Comparison of ENCODE assay signal across 9 mouse cellular contexts in genomic region chr7:80864831-80865230, GRCm38 (mm10). TPM values are rescaled to one million over a fixed set of nuclear protein-coding genes. Genes with fewer than 3 reads are reported as not detected.
DNase-seq lines count a peak whose midpoint lies in the region; ATAC-seq and TF ChIP-seq lines count a peak whose summit lies in the region.
"Had no signal": no experiment of that assay in that cellular context is flagged by ENCODE, and none has a peak within 500 bp of the region (broad histone marks: within the 10 kb centered on the region; RNA-seq: fewer than 3 reads in every experiment).

No protein-coding gene starts in this region.

- H3K4me3 ChIP-seq in heart, adult 2 months, result no peak overlapping the region
- no peak overlapping the region for H3K4me3 ChIP-seq in intestine, postnatal 0 days (ENCODE audit: low read depth, low read length)
- H3K4me3 ChIP-seq in neural tube, embryonic 13.5 days, result no peak overlapping the region

- peak; percentile 25 to 31 for DNase-seq in heart, adult 2 months
- no peak for DNase-seq in heart, postnatal 36 days
- DNase-seq in CD8-positive naive resting alpha-beta T cell, adult 2 months (ENCODE audit: low read depth in 2 of 2, low spot score in 2 of 2), result peak; percentile 74 to 82
- no peak for DNase-seq in embryo, embryonic 9.5 days (ENCODE audit: extremely low spot score)
- no peak for DNase-seq in frontal cortex, postnatal 25 days (ENCODE audit: low spot score in 2 of 2)
- DNase-seq in left cerebral cortex, adult 8-10 months (ENCODE audit: low spot score in 2 of 2), result no peak
- DNase-seq: embryo, embryonic 11 days had no signal

- H3K4me1 ChIP-seq in heart, adult 2 months (ENCODE audit: control insufficient read depth, insufficient read depth, low read length), result peaks cover 13% of the 10 kb centered on the region
- H3K4me1 ChIP-seq in intestine, postnatal 0 days (replicated peaks; ENCODE audit: control insufficient read depth, insufficient read depth, low read length), result 0 out of 2 replicates have a peak, but pooled peaks cover 11% of the 10 kb centered on the region
- H3K4me1 ChIP-seq in neural tube, embryonic 13.5 days (replicated peaks), result peaks cover 54% of the 10 kb centered on the region

- TF ChIP-seq CTCF in heart, adult 2 months (IDR thresholded peaks at IDR 0.05), result no peak
- no peak for TF ChIP-seq CTCF in intestine, postnatal 0 days (IDR thresholded peaks at IDR 0.05; ENCODE audit: low read depth)

- WGBS in heart, adult 2 months, result 23% methylated on average over 8 of the region's 8 CpGs
- 65% methylated on average over 8 of the region's 8 CpGs for WGBS in intestine, postnatal 0 days
- 86% methylated on average over 8 of the region's 8 CpGs for WGBS in neural tube, embryonic 13.5 days

- ATAC-seq in intestine, postnatal 0 days, result no peak
- ATAC-seq in neural tube, embryonic 13.5 days (ENCODE audit: low read depth), result no peak

- peak overlapping the region; percentile 57 for H3K27ac ChIP-seq in heart, adult 2 months
- H3K27ac ChIP-seq in intestine, postnatal 0 days (ENCODE audit: low read depth, low read length), result peak overlapping the region; percentile 28; the same call in 1 of the 2 replicates
- H3K27ac ChIP-seq in neural tube, embryonic 13.5 days (replicated peaks), result no peak overlapping the region

- no peak for TF ChIP-seq POLR2A in heart, adult 2 months (IDR thresholded peaks at IDR 0.05; ENCODE audit: insufficient read depth, low read depth, low read length)

- no peaks in the 10 kb centered on the region for H3K27me3 ChIP-seq in heart, adult 2 months (ENCODE audit: control insufficient read depth, insufficient read depth, low read length)
- H3K27me3 ChIP-seq in intestine, postnatal 0 days (replicated peaks; ENCODE audit: control insufficient read depth, insufficient read depth, low read length), result no peaks in the 10 kb centered on the region
- H3K27me3 ChIP-seq in neural tube, embryonic 13.5 days, result no peaks in the 10 kb centered on the region

- H3K79me2 ChIP-seq in heart, adult 2 months (replicated peaks; ENCODE audit: control insufficient read depth, insufficient read depth, low read length), result 0 out of 2 replicates have a peak, but pooled peaks cover 1% of the 10 kb centered on the region

- intact Hi-C loops in heart, adult 2 months (cut with DNase I), result loop anchor here (5.0 kb wide), 1 partner anchor 127 kb away; the partner anchor contains the start of gene Zfp592
- intact Hi-C loops in heart, postnatal 36 days (cut with DNase I), result loop anchor here (5.0 kb wide), 1 partner anchor 477 kb away; no protein-coding TSS in a partner anchor

- no peak for TF ChIP-seq EP300 in heart, adult 2 months (IDR thresholded peaks at IDR 0.05; ENCODE audit: insufficient read depth, low read depth, low read length)

- H3K9ac ChIP-seq in heart, adult 2 months (ENCODE audit: low read depth, low read length), result no peak overlapping the region; the same call in 1 of the 2 replicates
- H3K9ac ChIP-seq in intestine, postnatal 0 days (ENCODE audit: low read depth, low read length), result no peak overlapping the region
- no peak overlapping the region for H3K9ac ChIP-seq in neural tube, embryonic 13.5 days

- no peaks in the 10 kb centered on the region for H3K9me3 ChIP-seq in intestine, postnatal 0 days (ENCODE audit: control insufficient read depth)
- H3K9me3 ChIP-seq in neural tube, embryonic 13.5 days, result no peaks in the 10 kb centered on the region

- H3K36me3 ChIP-seq in heart, adult 2 months (ENCODE audit: control insufficient read depth, insufficient read depth, low read length), result peaks cover 2% of the 10 kb centered on the region; the same call in 1 of the 2 replicates
- peaks cover 8% of the 10 kb centered on the region for H3K36me3 ChIP-seq in intestine, postnatal 0 days (ENCODE audit: control insufficient read depth, insufficient read depth)
- peaks cover 69% of the 10 kb centered on the region for H3K36me3 ChIP-seq in neural tube, embryonic 13.5 days

- no peak overlapping the region for H3K4me2 ChIP-seq in intestine, postnatal 0 days (replicated peaks; ENCODE audit: low read depth)
- peak overlapping the region; percentile 22; the same call in 1 of the 2 replicates for H3K4me2 ChIP-seq in neural tube, embryonic 13.5 days

RNA-seq across cellular contexts. Expression of gene Zscan2, which starts 4.1 kb away (rescaled TPM):
- total RNA-seq in heart, adult 2 months (2021), result 1 to 10 TPM; 5.7 to 6.3 TPM
- polyA plus RNA-seq in heart, adult 2 months (2012; rRNA removed), result 3.0 and 4.0 TPM in 2 replicates
- total RNA-seq in heart, postnatal 36 days (2021), result 1 to 10 TPM; 5.5 to 5.7 TPM
- polyA plus RNA-seq in intestine, postnatal 0 days (2015; fragmentation: Nextera tagmentation; extraction: Ambion mirVana), result 0.68 and 0.80 TPM in 2 replicates
- 5.3 and 5.4 TPM in 2 replicates for polyA plus RNA-seq in neural tube, embryonic 13.5 days (2015; fragmentation: Nextera tagmentation; extraction: Ambion mirVana)
- 10 to 100 TPM; 11.3 to 16.9 (median 14.0) TPM for total RNA-seq in left cerebral cortex, adult 8-10 months (2022)

RNA-seq across cellular contexts. Expression of gene Wdr73, which starts 36.2 kb away (rescaled TPM):
- total RNA-seq in heart, adult 2 months (2021), result 1 to 10 TPM; 4.3 to 7.2 TPM
- 7.7 and 10.7 TPM in 2 replicates for polyA plus RNA-seq in heart, adult 2 months (2012; rRNA removed)
- total RNA-seq in heart, postnatal 36 days (2021), result 1 to 10 TPM; 5.1 to 5.6 TPM
- polyA plus RNA-seq in intestine, postnatal 0 days (2015; fragmentation: Nextera tagmentation; extraction: Ambion mirVana), result 9.3 and 9.6 TPM in 2 replicates
- polyA plus RNA-seq in neural tube, embryonic 13.5 days (2015; fragmentation: Nextera tagmentation; extraction: Ambion mirVana), result 36.3 and 43.3 TPM in 2 replicates
- 10 to 100 TPM; 26.2 to 29.3 (median 27.8) TPM for total RNA-seq in left cerebral cortex, adult 8-10 months (2022)

RNA-seq across cellular contexts. Expression of gene Iqgap1, which starts 39.1 kb away (rescaled TPM):
- total RNA-seq in heart, adult 2 months (2021), result 10 to 100 TPM; 33.5 to 35.8 TPM
- 34.8 and 47.5 TPM in 2 replicates for polyA plus RNA-seq in heart, adult 2 months (2012; rRNA removed)
- 10 to 100 TPM; 40.5 to 43.2 TPM for total RNA-seq in heart, postnatal 36 days (2021)
- polyA plus RNA-seq in intestine, postnatal 0 days (2015; fragmentation: Nextera tagmentation; extraction: Ambion mirVana), result 32.3 and 34.1 TPM in 2 replicates
- polyA plus RNA-seq in neural tube, embryonic 13.5 days (2015; fragmentation: Nextera tagmentation; extraction: Ambion mirVana), result 19.7 and 22.3 TPM in 2 replicates
- 10 to 100 TPM; 18.0 to 29.9 (median 24.9) TPM for total RNA-seq in left cerebral cortex, adult 8-10 months (2022)

RNA-seq across cellular contexts. Expression of gene Nmb, which starts 40.0 kb away (rescaled TPM):
- total RNA-seq in heart, adult 2 months (2021), result 1 to 10 TPM; 7.5 to 9.8 TPM
- 4.2 and 4.9 TPM in 2 replicates for polyA plus RNA-seq in heart, adult 2 months (2012; rRNA removed)
- 1 to 10 TPM; 5.9 to 8.8 TPM for total RNA-seq in heart, postnatal 36 days (2021)
- 2.1 and 2.8 TPM in 2 replicates for polyA plus RNA-seq in intestine, postnatal 0 days (2015; fragmentation: Nextera tagmentation; extraction: Ambion mirVana)
- polyA plus RNA-seq in neural tube, embryonic 13.5 days (2015; fragmentation: Nextera tagmentation; extraction: Ambion mirVana), result 5.5 and 7.5 TPM in 2 replicates
- 1 to 10 TPM; 3.4 to 7.1 (median 4.7) TPM for total RNA-seq in left cerebral cortex, adult 8-10 months (2022)

Comparison
In these comparisons a context has a peak if more than half of its experiments do, and no peak if none do; other contexts are left out.
1. DNase-seq: peak in heart, adult 2 months (2 of 2) and CD8-positive naive resting alpha-beta T cell, adult 2 months (2 of 2); none in heart, postnatal 36 days (0 of 2), embryo, embryonic 9.5 days (single experiment), frontal cortex, postnatal 25 days (0 of 2) and left cerebral cortex, adult 8-10 months (0 of 2).